Mouse (Mus musculus) midbrain, embryonic 13.5 days (tissue): Measurements from ENCODE around the gene Gm49486. TPM values are rescaled to one million over a fixed set of nuclear protein-coding genes. Genes with fewer than 3 reads are reported as not detected.

Experiments
- ATAC-seq: fragments of 200-750 bp; cut with Nextera tagmentation; 2 replicates; pipeline ENCODE4 v1.8.0; 2017; ENCODE audit warnings: mild to moderate bottlenecking, moderate TSS enrichment, moderate library complexity
- H3K27ac ChIP-seq: fragments of 300-500 bp; sonication (generic); 2 replicates; pipeline ENCODE4 v1.5.1; 2015; ENCODE audit warnings: inconsistent platforms, mild to moderate bottlenecking, moderate library complexity
- H3K27me3 ChIP-seq: fragments of 300-500 bp; sonication (generic); 2 replicates; pipeline ENCODE4 v1.6.1; 2015; ENCODE audit warnings: mild to moderate bottlenecking, inconsistent platforms
- H3K36me3 ChIP-seq: fragments of 300-500 bp; sonication (generic); 2 replicates; pipeline ENCODE4 v1.6.1; 2015; ENCODE audit warnings: mild to moderate bottlenecking, inconsistent platforms
- H3K4me1 ChIP-seq: fragments of 300-500 bp; sonication (generic); replicated peaks from 2 replicates; pipeline ENCODE4 v1.6.1; 2015; ENCODE audit warnings: inconsistent platforms
- H3K4me2 ChIP-seq: fragments of 300-500 bp; sonication (generic); replicated peaks from 2 replicates; pipeline ENCODE4 v1.6.1; 2015; ENCODE audit warnings: moderate library complexity, mild to moderate bottlenecking, inconsistent platforms
- H3K4me3 ChIP-seq: fragments of 300-500 bp; sonication (generic); replicated peaks from 2 replicates; pipeline ENCODE4 v1.5.1; 2015; ENCODE audit warnings: mild to moderate bottlenecking, inconsistent platforms
- H3K9ac ChIP-seq: fragments of 300-500 bp; sonication (generic); replicated peaks from 2 replicates; pipeline ENCODE4 v1.6.1; 2015; ENCODE audit warnings: mild to moderate bottlenecking, inconsistent platforms
- H3K9me3 ChIP-seq: fragments of 300-500 bp; sonication (generic); 2 replicates; pipeline ENCODE4 v1.6.1; 2016; ENCODE audit warnings: mild to moderate bottlenecking, inconsistent platforms
- WGBS: fragments of 180-500 bp; shearing (Covaris S2); methylation state at CpG from one replicate; pipeline ENCODE4 v1.1.7; 2015; 5-methylcytosine and 5-hydroxymethylcytosine counted together
- polyA plus RNA-seq: library from polyadenylated mRNA; unstranded; fragments of >200 nt; fragmentation: Nextera tagmentation; extraction: Ambion mirVana; gene quantifications from 2 replicates; pipeline ENCODE4 v1.2.1, GENCODE M21; 2015

Gene Gm49486
- polyA plus RNA-seq, 1 experiment from 2014 or later, result 1.0 TPM

- H3K4me1 ChIP-seq, result no peaks in the 10 kb centered on the region
- H3K9ac ChIP-seq, result no peak overlapping the region
- no peaks in the 10 kb centered on the region for H3K9me3 ChIP-seq
- no peak overlapping the region for H3K27ac ChIP-seq
- no peaks in the 10 kb centered on the region for H3K27me3 ChIP-seq
- no peak overlapping the region for H3K4me2 ChIP-seq
- no peak for ATAC-seq
- peaks cover 85% of the 10 kb centered on the region for H3K36me3 ChIP-seq
- 72% methylated on average over 6 of the region's 6 CpGs for WGBS
- H3K4me3 ChIP-seq, result no peak overlapping the region
Observed at GRCm38 (mm10) chr15:79238036-79238435, 8.8 kb downstream of the Gm49486 start.

DNA sequence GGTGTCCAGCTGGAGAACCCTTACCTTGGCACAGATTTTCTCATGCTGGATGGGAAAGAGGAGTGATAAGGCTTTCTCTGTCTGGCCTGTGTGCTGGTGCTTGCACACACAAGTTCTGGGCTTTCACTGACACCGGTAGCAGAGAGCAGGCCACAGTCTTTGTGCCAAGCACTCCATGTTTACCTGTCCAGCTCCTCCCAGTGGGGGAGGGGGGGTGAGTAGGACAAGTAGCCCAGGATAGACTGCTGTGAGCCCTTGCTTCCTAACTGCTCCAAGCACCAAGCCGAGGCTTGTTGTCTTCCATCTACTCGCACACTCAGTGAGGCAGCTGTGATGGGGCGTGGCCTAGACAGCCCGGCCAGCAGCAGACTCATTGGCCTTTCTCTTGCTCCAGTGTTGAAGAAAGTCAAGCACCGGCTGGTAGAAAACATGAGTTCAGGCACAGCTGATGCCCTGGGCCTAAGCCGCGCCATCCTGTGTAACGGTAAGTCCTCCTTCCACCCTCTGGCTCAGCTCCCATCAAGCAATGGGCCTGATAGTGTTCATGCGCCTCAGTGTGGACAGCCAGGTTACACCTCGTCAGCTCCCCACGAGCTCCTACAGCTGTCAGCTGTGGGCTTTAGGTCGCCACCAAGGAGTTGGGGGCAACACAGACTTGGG lies 13.5 kb downstream of the Gm49486 start:
- WGBS, result 75% methylated on average over 13 of the region's 13 CpGs
- H3K9me3 ChIP-seq, result no peaks in the 10 kb centered on the region
- peak; percentile 48; the same call in 1 of the 2 replicates for ATAC-seq
- no peak overlapping the region for H3K4me2 ChIP-seq
- no peak overlapping the region for H3K9ac ChIP-seq
- H3K27me3 ChIP-seq, result no peaks in the 10 kb centered on the region
- peak overlapping the region; percentile 6; the same call in 1 of the 2 replicates for H3K27ac ChIP-seq
- no peak overlapping the region for H3K4me3 ChIP-seq
- H3K4me1 ChIP-seq, result peaks cover 2% of the 10 kb centered on the region; the same call in 1 of the 2 replicates
- H3K36me3 ChIP-seq, result peaks cover 80% of the 10 kb centered on the region

DNA sequence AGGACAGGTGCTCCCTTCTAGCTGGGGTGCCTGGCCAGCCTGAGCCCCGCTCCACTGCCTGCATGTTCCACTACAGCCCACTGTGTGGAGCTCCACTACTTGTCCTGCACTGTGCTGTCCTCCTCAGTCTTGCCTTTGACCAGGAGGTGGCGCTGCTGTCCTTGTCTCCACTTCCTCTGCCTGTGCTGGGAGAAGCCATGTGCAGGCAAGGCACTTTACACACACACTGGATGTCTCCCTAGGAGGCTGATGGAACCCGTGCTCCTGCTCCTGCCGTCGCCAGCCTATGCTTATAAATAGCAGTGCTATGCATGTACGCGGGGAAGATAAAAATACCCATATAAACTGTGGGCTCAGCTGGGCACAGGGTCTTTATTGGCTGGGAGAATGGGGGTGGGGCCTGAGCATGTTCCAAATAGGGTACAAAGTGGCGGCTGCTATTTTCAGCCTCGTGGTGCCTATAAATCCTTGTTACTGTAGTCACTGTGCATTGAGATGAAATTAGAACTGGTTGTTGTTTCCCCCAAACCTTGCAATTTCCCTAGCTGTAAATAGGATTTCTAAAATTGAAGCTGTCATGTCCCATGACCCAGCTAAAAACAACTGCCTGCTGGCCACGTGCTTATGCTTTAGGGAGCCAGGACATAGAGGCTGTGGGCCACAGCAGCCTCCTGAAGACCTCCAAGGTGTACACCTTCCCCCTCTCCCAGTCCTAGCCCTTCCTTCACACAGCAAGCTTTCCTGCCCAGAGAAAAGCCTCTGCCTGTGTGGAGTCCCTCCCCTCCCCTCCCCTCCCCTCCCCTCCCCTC lies 14.2 kb downstream of the Gm49486 start:
- Histone ChIP-seq H3K27ac (0 out of 2 replicates have a peak overlapping the region, but pooled peaks have one; percentile 39), H3K36me3 (peaks cover 80% of the 10 kb centered on the region), H3K4me2 (no peak overlapping the region), H3K27me3 (no peaks in the 10 kb centered on the region), H3K4me1 (peaks cover 2% of the 10 kb centered on the region; the same call in 1 of the 2 replicates), H3K9ac (no peak overlapping the region; the same call in 1 of the 2 replicates), H3K4me3 (no peak overlapping the region), H3K9me3 (no peaks in the 10 kb centered on the region)
- peak; percentile 98 for ATAC-seq
- WGBS, result 21% methylated on average over 10 of the region's 10 CpGs

DNA sequence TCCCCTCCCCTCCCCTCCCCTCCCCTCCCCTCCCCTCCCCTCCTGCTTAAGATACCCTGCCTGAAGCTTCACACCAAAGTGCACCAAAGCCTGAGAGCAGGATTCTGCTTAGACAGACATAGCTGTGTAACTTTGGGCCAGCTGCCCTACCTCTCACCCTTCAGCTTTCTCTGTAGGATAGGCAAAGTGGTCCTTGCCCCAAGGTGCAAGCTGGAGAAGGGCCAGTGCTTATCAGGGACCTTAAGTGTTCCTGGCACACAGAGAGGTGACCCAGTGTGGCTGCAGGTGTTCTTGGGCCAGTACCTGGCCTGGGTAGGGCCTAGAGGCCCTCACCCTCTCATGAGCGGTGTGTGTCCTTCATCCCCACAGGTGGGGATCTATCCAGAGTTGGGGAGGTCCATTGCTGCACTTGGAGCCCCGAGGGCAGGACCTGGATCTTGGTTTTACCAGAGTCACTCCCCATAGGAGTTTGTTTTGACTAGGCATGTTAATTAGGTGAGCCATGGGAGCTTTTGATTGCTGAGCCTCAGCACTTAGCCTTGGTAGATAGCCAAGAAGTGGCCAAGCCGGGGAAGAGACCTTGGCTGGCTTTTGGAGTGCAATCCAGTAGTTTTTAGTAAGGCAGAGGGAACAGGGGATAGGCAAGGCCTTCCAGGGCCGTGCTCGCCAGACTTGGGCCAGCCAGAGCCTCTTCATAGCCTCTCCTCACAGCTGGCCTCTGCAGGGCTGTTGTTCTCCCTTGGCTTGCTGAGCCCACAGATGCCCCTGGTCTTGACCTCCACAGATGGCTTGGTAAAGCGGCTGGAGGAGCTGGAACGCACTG lies 15.1 kb downstream of the Gm49486 start:
- H3K4me2 ChIP-seq, result no peak overlapping the region
- peaks cover 80% of the 10 kb centered on the region for H3K36me3 ChIP-seq
- no peaks in the 10 kb centered on the region for H3K27me3 ChIP-seq
- 77% methylated on average over 7 of the region's 7 CpGs for WGBS
- ATAC-seq, result no peak
- H3K4me3 ChIP-seq, result no peak overlapping the region
- peaks cover 2% of the 10 kb centered on the region; the same call in 1 of the 2 replicates for H3K4me1 ChIP-seq
- H3K9me3 ChIP-seq, result no peaks in the 10 kb centered on the region
- H3K9ac ChIP-seq, result peak overlapping the region; percentile 29; the same call in 1 of the 2 replicates
- H3K27ac ChIP-seq, result no peak overlapping the region; the same call in 1 of the 2 replicates

GRCm38 (mm10) chr15:79245321-79245720 lies 16.1 kb downstream of the Gm49486 start:
- ATAC-seq, result no peak
- peaks cover 76% of the 10 kb centered on the region for H3K36me3 ChIP-seq
- peaks cover 2% of the 10 kb centered on the region; the same call in 1 of the 2 replicates for H3K4me1 ChIP-seq
- H3K4me2 ChIP-seq, result no peak overlapping the region
- H3K9ac ChIP-seq, result no peak overlapping the region
- WGBS, result 93% methylated on average over 3 of the region's 3 CpGs
- H3K27me3 ChIP-seq, result peaks cover 1% of the 10 kb centered on the region; the same call in 1 of the 2 replicates
- H3K4me3 ChIP-seq, result no peak overlapping the region
- H3K9me3 ChIP-seq, result no peaks in the 10 kb centered on the region
- H3K27ac ChIP-seq, result no peak overlapping the region

DNA sequence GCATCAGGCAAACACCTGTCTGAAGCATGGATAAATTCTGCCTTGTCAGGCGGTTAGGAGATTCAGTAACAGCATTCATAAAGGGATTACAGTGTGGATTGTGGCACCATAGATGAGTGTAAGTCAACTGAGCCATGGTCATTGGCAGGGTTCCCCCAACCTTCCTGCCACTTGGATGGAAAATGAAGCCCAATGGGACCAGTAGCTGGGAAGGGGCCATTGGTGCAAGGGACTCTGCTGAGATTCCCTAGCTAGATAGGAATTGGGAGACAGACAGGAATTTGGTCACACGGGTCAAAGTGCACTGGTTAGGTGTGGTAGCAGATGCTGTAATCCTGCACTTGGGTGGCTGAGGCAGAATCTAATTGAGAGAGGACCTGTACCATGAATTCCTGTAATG lies 21.0 kb downstream of the Gm49486 start:
- H3K27me3 ChIP-seq, result peaks cover 49% of the 10 kb centered on the region
- WGBS, result 80% methylated on average over 2 of the region's 2 CpGs

DNA sequence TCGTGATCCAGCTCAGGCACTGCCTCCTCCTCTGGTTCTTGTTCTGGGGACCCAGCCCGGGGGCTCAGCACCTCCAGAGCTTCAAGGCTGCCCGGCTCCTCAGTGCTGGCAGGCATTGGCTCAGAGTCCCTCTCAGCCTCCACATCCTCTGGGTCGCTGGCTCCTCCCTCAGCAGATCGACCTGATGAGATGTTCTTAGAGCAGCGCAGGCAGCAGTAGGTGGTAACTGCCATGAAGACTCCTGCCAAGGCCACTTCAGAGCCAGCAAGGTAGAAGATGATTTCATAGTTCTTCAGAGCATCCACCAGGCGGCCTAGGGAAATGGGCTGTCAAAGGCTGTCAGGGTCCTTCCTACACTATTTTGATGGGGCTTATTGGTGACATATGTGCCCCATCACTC lies 22.0 kb downstream of the Gm49486 start:
- Histone ChIP-seq H3K4me3 (no peak overlapping the region), H3K4me1 (peaks cover 12% of the 10 kb centered on the region), H3K36me3 (peaks cover 35% of the 10 kb centered on the region), H3K4me2 (peak overlapping the region; percentile 67; the same call in 1 of the 2 replicates), H3K27ac (no peak overlapping the region), H3K27me3 (peaks cover 51% of the 10 kb centered on the region), H3K9me3 (no peaks in the 10 kb centered on the region), H3K9ac (no peak overlapping the region)
- 59% methylated on average over 7 of the region's 7 CpGs for WGBS
- ATAC-seq, result no peak

More for the DNA sequence above, 21.0 kb downstream of the Gm49486 start:
- Histone ChIP-seq H3K9me3 (no peaks in the 10 kb centered on the region), H3K9ac (no peak overlapping the region), H3K4me3 (no peak overlapping the region), H3K4me1 (peaks cover 12% of the 10 kb centered on the region), H3K36me3 (peaks cover 45% of the 10 kb centered on the region), H3K4me2 (no peak overlapping the region), H3K27ac (no peak overlapping the region)
- ATAC-seq, result no peak

DNA sequence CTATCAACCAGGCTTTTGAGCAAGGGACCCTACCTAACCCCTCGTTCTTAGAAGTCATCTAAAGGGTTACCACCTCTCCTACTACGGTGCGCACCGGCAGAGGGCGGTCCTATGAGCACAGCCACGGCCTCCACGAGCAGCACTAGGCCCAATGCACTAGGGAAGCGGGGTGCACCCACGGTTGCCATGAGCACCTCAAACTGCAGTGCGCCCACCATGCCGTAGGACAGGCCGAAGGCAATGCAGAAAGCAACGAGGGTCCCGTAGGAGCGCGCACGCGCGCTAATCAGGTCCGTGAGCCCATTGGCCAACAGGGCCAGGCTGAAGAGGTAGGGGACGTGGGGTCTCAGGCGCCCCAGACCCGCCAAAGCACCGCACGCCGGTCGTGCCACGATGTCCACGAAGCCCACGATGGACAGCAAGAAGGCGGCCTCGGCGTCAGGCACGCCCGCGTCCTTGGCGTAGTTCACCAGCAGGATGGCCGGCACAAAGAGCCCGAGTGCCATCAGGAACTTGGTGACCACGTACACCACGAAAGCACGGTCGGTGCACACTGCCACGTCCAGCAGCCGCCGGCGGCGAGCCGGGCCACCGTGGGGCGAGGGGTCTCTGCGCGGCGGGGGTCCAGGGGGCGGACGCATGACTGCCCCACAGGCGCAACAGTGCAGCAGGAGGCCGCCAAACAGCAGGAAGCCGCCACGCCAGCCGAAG lies 22.7 kb downstream of the Gm49486 start:
- Histone ChIP-seq H3K4me2 (peak overlapping the region; percentile 67), H3K36me3 (peaks cover 28% of the 10 kb centered on the region), H3K27ac (no peak overlapping the region), H3K27me3 (peaks cover 51% of the 10 kb centered on the region), H3K4me1 (peaks cover 12% of the 10 kb centered on the region), H3K9ac (peak overlapping the region; percentile 59), H3K4me3 (peak overlapping the region; percentile 39), H3K9me3 (no peaks in the 10 kb centered on the region)
- WGBS, result 2% methylated on average over 61 of the region's 61 CpGs
- peak; percentile 63 for ATAC-seq

DNA sequence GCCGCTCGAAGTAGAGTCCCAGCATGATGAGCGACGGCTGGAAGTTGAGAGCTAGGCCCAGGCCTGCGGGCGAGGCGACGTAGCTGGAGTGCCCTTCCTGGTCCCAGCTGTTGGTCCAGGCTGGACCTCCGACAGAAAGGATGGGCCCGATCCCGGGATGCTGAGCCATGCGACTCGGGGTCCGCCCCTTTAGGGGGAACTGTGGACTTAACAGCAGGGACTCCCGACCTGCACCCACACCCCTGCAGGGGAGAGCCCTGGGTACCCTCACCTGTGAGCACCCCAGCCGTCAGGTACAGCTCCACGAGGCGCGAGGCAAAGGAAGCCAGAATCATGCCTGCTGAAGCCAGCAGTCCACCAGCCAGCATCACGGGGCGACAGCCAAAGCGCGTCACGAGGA lies 23.4 kb downstream of the Gm49486 start:
- peak; percentile 17; the same call in 1 of the 2 replicates for ATAC-seq
- WGBS, result 32% methylated on average over 24 of the region's 24 CpGs
- Histone ChIP-seq H3K4me2 (peak overlapping the region; percentile 67), H3K36me3 (peaks cover 23% of the 10 kb centered on the region), H3K27me3 (peaks cover 51% of the 10 kb centered on the region), H3K27ac (no peak overlapping the region), H3K9me3 (no peaks in the 10 kb centered on the region), H3K4me3 (peak overlapping the region; percentile 39), H3K4me1 (peaks cover 12% of the 10 kb centered on the region), H3K9ac (peak overlapping the region; percentile 59; the same call in 1 of the 2 replicates)

DNA sequence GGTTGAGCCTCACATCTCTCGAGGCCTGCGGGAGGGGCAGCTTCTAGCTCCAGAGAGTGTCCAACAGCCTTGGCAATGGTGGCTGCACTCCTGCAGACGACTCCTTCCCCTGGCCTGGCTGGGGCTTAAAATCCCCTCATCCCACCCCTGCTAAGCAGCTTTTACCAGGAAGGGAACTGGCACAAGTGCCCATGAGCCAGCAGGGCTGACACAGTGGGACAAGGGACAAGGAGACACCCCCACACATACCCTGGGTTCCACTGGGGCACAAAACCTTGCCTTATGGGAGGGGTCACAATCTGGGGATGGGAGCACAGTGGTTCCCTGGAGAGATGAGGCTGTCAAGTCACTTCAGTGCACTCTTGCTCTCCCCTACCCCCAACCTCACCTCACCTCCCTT lies 25.5 kb downstream of the Gm49486 start, which contains the start of gene Slc16a8:
Gene Slc16a8 (minus strand): TSS at position 101 of the 400 bp plus-strand sequence.
- Histone ChIP-seq H3K4me1 (peaks cover 12% of the 10 kb centered on the region), H3K27me3 (peaks cover 65% of the 10 kb centered on the region), H3K4me2 (no peak within 1 kb of the TSS), H3K36me3 (peaks cover 3% of the 10 kb centered on the region; the same call in 1 of the 2 replicates), H3K9me3 (no peaks in the 10 kb centered on the region), H3K9ac (no peak within 1 kb of the TSS), H3K4me3 (no peak within 1 kb of the TSS), H3K27ac (no peak within 1 kb of the TSS)
- 27% methylated on average over 3 of the region's 3 CpGs for WGBS
- no peak for ATAC-seq

DNA sequence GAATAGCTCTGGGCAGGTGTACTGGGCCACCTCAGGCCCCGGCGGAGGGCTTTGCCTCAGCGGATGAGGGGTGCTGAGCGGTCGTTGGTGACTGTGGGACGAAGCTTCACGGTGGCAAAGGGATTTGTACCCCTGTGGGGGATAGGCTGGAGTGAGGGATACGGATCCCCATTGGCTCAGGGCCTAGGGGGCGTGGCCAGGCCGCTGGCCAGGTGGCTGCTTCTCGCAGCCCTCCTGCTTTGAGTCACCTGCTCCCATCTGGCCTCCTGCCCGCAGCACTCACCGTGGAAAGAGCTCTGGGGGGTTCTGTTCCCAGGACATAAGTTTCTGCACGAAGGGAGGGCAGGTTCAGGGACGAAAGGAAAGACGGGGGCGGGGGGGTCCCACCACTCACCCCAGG lies 29.3 kb downstream of the Gm49486 start:
- no peak overlapping the region for H3K9ac ChIP-seq
- H3K4me1 ChIP-seq, result peaks cover 19% of the 10 kb centered on the region
- no peak overlapping the region for H3K4me3 ChIP-seq
- peaks cover 69% of the 10 kb centered on the region for H3K27me3 ChIP-seq
- H3K4me2 ChIP-seq, result no peak overlapping the region
- no peak for ATAC-seq
- 40% methylated on average over 17 of the region's 17 CpGs for WGBS
- H3K27ac ChIP-seq, result no peak overlapping the region
- H3K36me3 ChIP-seq, result no peaks in the 10 kb centered on the region
- H3K9me3 ChIP-seq, result no peaks in the 10 kb centered on the region
